ENCODE assay signal across 13 mouse cellular contexts in genomic region chr12:117482665-117483064, GRCm38 (mm10). TPM values are rescaled to one million over a fixed set of nuclear protein-coding genes. Genes with fewer than 3 reads are reported as not detected.
A peak's percentile ranks its signal among the peaks of the same experiment; 100 is the strongest.
DNase-seq lines count a peak whose midpoint lies in the region; ATAC-seq lines count a peak whose summit lies in the region.
"Had no signal": no experiment of that assay in that cellular context is flagged by ENCODE, and none has a peak within 500 bp of the region (broad histone marks: within the 10 kb centered on the region; RNA-seq: fewer than 3 reads in every experiment).

No protein-coding gene starts in this region.

- 8% methylated on average over 3 of the region's 3 CpGs for WGBS in heart, embryonic 12.5 days
- 44% methylated on average over 3 of the region's 3 CpGs for WGBS in midbrain, embryonic 11.5 days
- WGBS in midbrain, embryonic 10.5 days: 37% methylated on average over 3 of the region's 3 CpGs
- WGBS in midbrain, embryonic 16.5 days: 36% methylated on average over 3 of the region's 3 CpGs

- no peak overlapping the region for H3K9ac ChIP-seq in heart, embryonic 12.5 days
- H3K9ac ChIP-seq in midbrain, embryonic 11.5 days (ENCODE audit: low read length): no peak overlapping the region
- H3K9ac ChIP-seq in midbrain, embryonic 16.5 days (ENCODE audit: low read depth, low read length): no peak overlapping the region
- H3K9ac ChIP-seq: liver, embryonic 12.5 days had no signal

- no peak for DNase-seq in heart, adult 8-10 months (ENCODE audit: low spot score)
- peak; percentile 69 for DNase-seq in midbrain, embryonic 11.5 days (ENCODE audit: low spot score, missing footprints)
- DNase-seq in midbrain, embryonic 10.5 days (ENCODE audit: low spot score): no peak
- peak; percentile 65 for DNase-seq in left cerebral cortex, adult 9 months (ENCODE audit: low spot score in 2 of 2)
- DNase-seq in telencephalon, adult 2 months (ENCODE audit: low read depth, low spot score): peak; percentile 86
- no peak for DNase-seq in kidney, adult 8-10 months
- DNase-seq: kidney, adult 18-20 months had no signal

- no peak overlapping the region for H3K4me3 ChIP-seq in heart, embryonic 12.5 days
- H3K4me3 ChIP-seq in midbrain, embryonic 11.5 days (ENCODE audit: low read depth, low read length): no peak overlapping the region
- H3K4me3 ChIP-seq in midbrain, embryonic 10.5 days: no peak overlapping the region
- H3K4me3 ChIP-seq in midbrain, embryonic 16.5 days (ENCODE audit: low read depth, low read length): no peak overlapping the region
- H3K4me3 ChIP-seq: erythroblast, embryonic 14.5 days; hindbrain, embryonic 10.5 days; liver, embryonic 12.5 days; myocyte had no signal

- peak overlapping the region; percentile 23; the same call in 1 of the 2 replicates for H3K4me2 ChIP-seq in heart, embryonic 12.5 days
- H3K4me2 ChIP-seq in midbrain, embryonic 11.5 days: no peak overlapping the region
- no peak overlapping the region for H3K4me2 ChIP-seq in midbrain, embryonic 16.5 days (ENCODE audit: low read length)
- H3K4me2 ChIP-seq: liver, embryonic 12.5 days had no signal

- peak overlapping the region; percentile 84 for H3K27ac ChIP-seq in heart, embryonic 12.5 days (ENCODE audit: poor library complexity, severe bottlenecking)
- no peak overlapping the region for H3K27ac ChIP-seq in midbrain, embryonic 11.5 days (ENCODE audit: low read depth, low read length)
- H3K27ac ChIP-seq in midbrain, embryonic 10.5 days (replicated peaks): no peak overlapping the region
- no peak overlapping the region for H3K27ac ChIP-seq in midbrain, embryonic 16.5 days (ENCODE audit: low read length)
- H3K27ac ChIP-seq: hindbrain, embryonic 10.5 days; liver, embryonic 12.5 days had no signal

- H3K36me3 ChIP-seq in heart, embryonic 12.5 days: no peaks in the 10 kb centered on the region
- no peaks in the 10 kb centered on the region for H3K36me3 ChIP-seq in midbrain, embryonic 11.5 days (ENCODE audit: control insufficient read depth, insufficient read depth, low read length)
- H3K36me3 ChIP-seq in midbrain, embryonic 10.5 days: no peaks in the 10 kb centered on the region
- H3K36me3 ChIP-seq in midbrain, embryonic 16.5 days (ENCODE audit: control insufficient read depth, insufficient read depth, low read length): no peaks in the 10 kb centered on the region
- H3K36me3 ChIP-seq: hindbrain, embryonic 10.5 days; liver, embryonic 12.5 days had no signal

- peaks cover 27% of the 10 kb centered on the region for H3K4me1 ChIP-seq in heart, embryonic 12.5 days (replicated peaks)
- peaks cover 9% of the 10 kb centered on the region for H3K4me1 ChIP-seq in midbrain, embryonic 11.5 days (ENCODE audit: control insufficient read depth, insufficient read depth, low read length)
- peaks cover 26% of the 10 kb centered on the region for H3K4me1 ChIP-seq in midbrain, embryonic 10.5 days
- 0 out of 2 replicates have a peak, but pooled peaks cover under 1% of the 10 kb centered on the region for H3K4me1 ChIP-seq in midbrain, embryonic 16.5 days (ENCODE audit: control insufficient read depth, insufficient read depth, low read length)
- H3K4me1 ChIP-seq: liver, embryonic 12.5 days had no signal

- no peaks in the 10 kb centered on the region for H3K27me3 ChIP-seq in heart, embryonic 12.5 days (replicated peaks)
- no peaks in the 10 kb centered on the region for H3K27me3 ChIP-seq in midbrain, embryonic 11.5 days (ENCODE audit: control insufficient read depth, insufficient read depth, low read length)
- peaks cover 10% of the 10 kb centered on the region for H3K27me3 ChIP-seq in midbrain, embryonic 10.5 days (ENCODE audit: low read depth, poor library complexity, severe bottlenecking)
- H3K27me3 ChIP-seq in midbrain, embryonic 16.5 days (ENCODE audit: control insufficient read depth, insufficient read depth, low read depth, low read length): no peaks in the 10 kb centered on the region
- H3K27me3 ChIP-seq: liver, embryonic 12.5 days had no signal

- H3K9me3 ChIP-seq in heart, embryonic 12.5 days (replicated peaks): no peaks in the 10 kb centered on the region
- H3K9me3 ChIP-seq in midbrain, embryonic 11.5 days (ENCODE audit: control insufficient read depth, low read length): no peaks in the 10 kb centered on the region
- H3K9me3 ChIP-seq in midbrain, embryonic 10.5 days (replicated peaks): no peaks in the 10 kb centered on the region
- H3K9me3 ChIP-seq in midbrain, embryonic 16.5 days (replicated peaks; ENCODE audit: control insufficient read depth, low read length, poor library complexity, severe bottlenecking): no peaks in the 10 kb centered on the region
- H3K9me3 ChIP-seq: hindbrain, embryonic 10.5 days; liver, embryonic 12.5 days had no signal

- ATAC-seq in heart, embryonic 12.5 days (ENCODE audit: insufficient number of reproducible peaks, low FRiP score): no peak
- ATAC-seq in midbrain, embryonic 11.5 days (ENCODE audit: low FRiP score): no peak
- ATAC-seq in midbrain, embryonic 16.5 days: no peak
- ATAC-seq: liver, embryonic 12.5 days had no signal

RNA-seq across cellular contexts. Expression of gene Rapgef5, which starts 33.6 kb away (rescaled TPM):
- polyA plus RNA-seq in heart, embryonic 12.5 days (2016; fragmentation: Nextera tagmentation; extraction: Ambion mirVana): 22.6 and 22.7 TPM in 2 replicates
- total RNA-seq in heart, adult 8-10 months (2022): 10 to 100 TPM; 27.1 to 39.3 (median 35.8) TPM
- 10.4 and 12.0 TPM in 2 replicates for polyA plus RNA-seq in midbrain, embryonic 11.5 days (2014; fragmentation: Nextera tagmentation; extraction: Ambion mirVana)
- polyA plus RNA-seq in midbrain, embryonic 10.5 days (2016; fragmentation: Nextera tagmentation; extraction: Ambion mirVana): 6.1 and 9.4 TPM in 2 replicates
- polyA plus RNA-seq in midbrain, embryonic 16.5 days (2015; fragmentation: Nextera tagmentation; extraction: Ambion mirVana): 37.2 and 41.3 TPM in 2 replicates

Comparison
In these comparisons a context has a peak if more than half of its experiments do, and no peak if none do; other contexts are left out.
1. DNase-seq: peak in midbrain, embryonic 11.5 days (single experiment), left cerebral cortex, adult 9 months (2 of 2) and telencephalon, adult 2 months (single experiment); none in heart, adult 8-10 months (single experiment), midbrain, embryonic 10.5 days (single experiment) and kidney, adult 8-10 months (0 of 2).